Mouse (Mus musculus) lung, embryonic 14.5 days (tissue): ENCODE data around the gene Gtf2f1. TPM values are rescaled to one million over a fixed set of nuclear protein-coding genes. Genes with fewer than 3 reads are reported as not detected.

Source experiments
- ATAC-seq: fragments of 200-750 bp; cut with Nextera tagmentation; 2 replicates; pipeline ENCODE4 v1.8.0; 2017; ENCODE audit warnings: mild to moderate bottlenecking, moderate TSS enrichment, moderate library complexity; ENCODE audit not compliant: insufficient read depth
- DNase-seq: peaks from one replicate; pipeline ENCODE4 v3.0.0-alpha.2; 2015
- H3K27ac ChIP-seq: fragments of 300-500 bp; sonication (generic); 2 replicates; pipeline ENCODE4 v1.5.1; 2014; ENCODE audit warnings: low read depth, mild to moderate bottlenecking, moderate library complexity
- H3K27me3 ChIP-seq: fragments of 300-500 bp; sonication (generic); 2 replicates; pipeline ENCODE4 v1.6.1; 2014; ENCODE audit warnings: low read length, control low read depth; ENCODE audit not compliant: insufficient read depth
- H3K36me3 ChIP-seq: fragments of 300-500 bp; sonication (generic); 2 replicates; pipeline ENCODE4 v1.6.1; 2014; ENCODE audit warnings: control low read depth; ENCODE audit not compliant: insufficient read depth
- H3K4me1 ChIP-seq: fragments of 300-500 bp; sonication (generic); 2 replicates; pipeline ENCODE4 v1.6.1; 2014; ENCODE audit warnings: antibody characterized with exemption, control low read depth; ENCODE audit not compliant: insufficient read depth
- H3K4me2 ChIP-seq: fragments of 300-500 bp; sonication (generic); 2 replicates; pipeline ENCODE4 v1.6.1; 2014; ENCODE audit warnings: mild to moderate bottlenecking
- H3K4me3 ChIP-seq: fragments of 300-500 bp; sonication (generic); 2 replicates; pipeline ENCODE4 v1.5.1; 2014; ENCODE audit warnings: low read depth, low read length
- H3K9ac ChIP-seq: fragments of 300-500 bp; sonication (generic); 2 replicates; pipeline ENCODE4 v1.6.1; 2014
- H3K9me3 ChIP-seq: fragments of 300-500 bp; sonication (generic); 2 replicates; pipeline ENCODE4 v1.6.1; 2016; ENCODE audit warnings: low read depth, low read length, control low read depth
- CTCF ChIP-seq: IDR thresholded peaks from 2 replicates; pipeline ENCODE4 v1.5.1; 2016; ENCODE audit warnings: antibody characterized with exemption, low read depth
- WGBS: fragments of 180-500 bp; shearing (Covaris S2); extraction: QIAGEN DNeasy Blood & Tissue Kit; methylation state at CpG from one replicate; pipeline ENCODE4 v1.1.7; 2014; 5-methylcytosine and 5-hydroxymethylcytosine counted together
- polyA plus RNA-seq: library from polyadenylated mRNA; unstranded; fragments of >200 nt; fragmentation: Nextera tagmentation; extraction: Ambion mirVana; gene quantifications from 2 replicates; pipeline ENCODE4 v1.2.1, GENCODE M21; 2014

Gtf2f1 gene
- polyA plus RNA-seq, 1 experiment from 2014 or later: 60.2 TPM

DNA sequence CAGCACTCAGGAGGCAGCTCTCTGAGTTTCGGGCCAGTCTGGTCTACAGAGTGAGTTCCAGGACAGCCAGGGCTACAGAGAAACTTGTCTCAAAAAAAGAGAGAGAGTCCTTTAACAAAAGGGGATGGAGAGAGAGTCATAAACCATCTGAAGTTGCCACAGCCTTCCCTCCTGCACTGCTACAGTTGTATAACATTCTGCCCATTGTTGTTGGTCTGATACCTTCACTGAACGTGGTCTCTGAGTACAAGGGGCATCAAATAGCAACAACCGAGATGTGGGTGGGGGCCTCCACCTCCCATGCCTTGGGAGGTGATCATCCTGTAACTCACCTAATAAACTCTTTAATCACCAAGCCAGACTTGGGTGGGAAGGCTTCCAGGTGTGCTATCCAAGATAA lies 25.4 kb downstream of the Gtf2f1 start:
- DNase-seq (no peak), ATAC-seq (no peak)
- H3K36me3 ChIP-seq: no peaks in the 10 kb centered on the region
- no peak overlapping the region for H3K4me2 ChIP-seq
- no peak overlapping the region for H3K27ac ChIP-seq
- 67% methylated on average over 3 of the region's 3 CpGs for WGBS
- no peak overlapping the region for H3K4me3 ChIP-seq
- H3K4me1 ChIP-seq: no peaks in the 10 kb centered on the region
- H3K9me3 ChIP-seq: no peaks in the 10 kb centered on the region
- no peaks in the 10 kb centered on the region for H3K27me3 ChIP-seq
- no peak overlapping the region for H3K9ac ChIP-seq
- TF ChIP-seq CTCF: no peak

DNA sequence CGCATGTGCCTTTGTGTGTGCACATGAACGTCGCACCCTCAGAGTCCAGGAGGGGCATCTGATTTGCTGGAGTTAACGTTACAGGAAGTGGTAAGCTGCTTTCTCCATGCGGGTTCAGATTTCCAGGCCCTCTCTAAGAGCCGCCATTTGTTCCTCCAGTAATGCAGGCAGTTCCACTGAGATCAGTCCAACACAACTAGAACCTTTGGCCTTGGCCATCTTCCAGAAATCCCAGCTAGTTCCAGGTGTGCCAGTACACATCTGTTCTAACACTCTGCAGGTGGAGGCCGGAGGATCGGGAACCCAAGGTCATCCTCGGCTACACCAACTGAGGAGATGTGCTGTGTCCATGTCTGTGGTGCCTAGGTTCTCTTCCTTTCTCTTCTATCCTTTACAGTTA lies 26.2 kb downstream of the Gtf2f1 start:
- no peak overlapping the region for H3K4me3 ChIP-seq
- WGBS: 70% methylated on average over 9 of the region's 9 CpGs
- TF ChIP-seq CTCF: no peak
- no peak overlapping the region for H3K4me2 ChIP-seq
- no peaks in the 10 kb centered on the region for H3K36me3 ChIP-seq
- ATAC-seq (no peak), DNase-seq (no peak)
- H3K9ac ChIP-seq: no peak overlapping the region
- H3K27me3 ChIP-seq: no peaks in the 10 kb centered on the region
- H3K27ac ChIP-seq: no peak overlapping the region
- no peaks in the 10 kb centered on the region for H3K9me3 ChIP-seq
- H3K4me1 ChIP-seq: no peaks in the 10 kb centered on the region

DNA sequence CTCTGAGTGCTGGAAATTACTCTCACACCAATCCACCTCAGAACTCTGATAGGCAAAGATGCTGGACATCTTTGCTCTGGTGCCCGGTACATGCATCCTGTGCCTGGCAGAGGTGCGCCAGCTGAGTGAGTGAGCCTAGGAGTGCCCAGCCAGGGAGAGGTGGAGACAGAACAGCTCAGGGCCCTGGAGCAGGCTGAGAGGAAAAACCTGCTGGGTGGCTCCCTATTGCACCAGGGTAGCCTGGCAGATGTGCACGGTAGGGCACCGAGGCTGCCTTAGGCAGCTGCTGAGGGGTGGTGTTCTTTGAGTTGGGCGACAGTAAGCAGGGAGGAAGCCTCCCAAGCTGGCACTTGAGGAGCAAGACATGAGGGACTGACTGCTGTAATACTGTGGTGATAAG lies 29.1 kb downstream of the Gtf2f1 start, which contains the start of gene Acer1:
Gene Acer1 (minus strand): TSS at position 114 of the 400 bp plus-strand sequence.
- DNase-seq (no peak), ATAC-seq (no peak)
- 66% methylated on average over 5 of the region's 5 CpGs for WGBS
- Histone ChIP-seq H3K9ac (no peak within 1 kb of the TSS), H3K27ac (no peak within 1 kb of the TSS), H3K27me3 (no peaks in the 10 kb centered on the region), H3K4me3 (no peak within 1 kb of the TSS), H3K4me2 (no peak within 1 kb of the TSS), H3K36me3 (no peaks in the 10 kb centered on the region), H3K4me1 (no peaks in the 10 kb centered on the region), H3K9me3 (no peaks in the 10 kb centered on the region)
- no peak for TF ChIP-seq CTCF

DNA sequence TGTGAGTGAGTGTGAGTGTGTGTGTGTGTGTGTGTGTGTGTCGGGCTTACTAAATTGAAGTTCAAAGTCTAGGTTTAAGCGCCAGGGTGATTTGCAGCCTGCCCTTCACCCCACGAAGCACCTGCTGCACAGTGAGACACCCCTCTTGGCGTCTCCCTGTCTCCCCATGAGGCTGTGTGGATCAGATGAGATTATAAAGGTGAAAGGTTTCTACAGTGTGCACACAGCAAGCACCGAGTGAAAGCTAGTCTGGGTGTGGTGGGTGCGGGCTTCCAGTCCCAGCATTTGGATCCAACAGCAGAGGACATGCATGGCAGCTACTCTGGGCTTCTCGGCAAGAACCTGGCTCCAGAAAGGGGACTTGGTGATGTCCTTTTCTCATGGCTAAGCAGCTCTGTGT lies 30.0 kb downstream of the Gtf2f1 start:
- ATAC-seq (no peak), DNase-seq (no peak)
- Histone ChIP-seq H3K9me3 (no peaks in the 10 kb centered on the region), H3K27ac (no peak overlapping the region), H3K9ac (no peak overlapping the region), H3K36me3 (no peaks in the 10 kb centered on the region), H3K4me1 (no peaks in the 10 kb centered on the region), H3K27me3 (no peaks in the 10 kb centered on the region), H3K4me3 (no peak overlapping the region), H3K4me2 (no peak overlapping the region)
- 69% methylated on average over 7 of the region's 7 CpGs for WGBS
- no peak for TF ChIP-seq CTCF

DNA sequence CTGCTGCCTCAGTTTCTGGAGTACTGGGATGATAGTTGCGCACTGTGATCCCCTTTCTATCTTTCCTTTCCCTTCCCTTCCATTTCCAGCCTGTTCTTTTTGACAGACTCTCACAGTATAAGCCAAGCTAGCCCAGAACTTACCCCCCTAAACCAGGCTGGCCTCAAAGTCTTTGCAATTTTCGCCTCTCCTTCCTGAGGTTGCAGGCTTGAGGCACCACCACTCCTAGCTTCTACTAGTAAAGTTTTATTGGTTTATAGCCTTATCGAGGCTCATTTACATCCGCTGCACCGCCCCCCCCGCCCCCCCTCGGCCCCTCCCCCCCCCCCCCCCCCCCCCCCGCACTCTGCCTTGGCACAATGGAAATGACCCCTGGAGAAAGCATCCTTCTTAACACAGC lies 31.6 kb downstream of the Gtf2f1 start:
- H3K9ac ChIP-seq: no peak overlapping the region
- 28% methylated on average over 7 of the region's 8 CpGs for WGBS
- no peak overlapping the region for H3K27ac ChIP-seq
- TF ChIP-seq CTCF: no peak
- no peak for ATAC-seq
- no peaks in the 10 kb centered on the region for H3K36me3 ChIP-seq
- no peaks in the 10 kb centered on the region for H3K27me3 ChIP-seq
- H3K4me3 ChIP-seq: no peak overlapping the region
- H3K4me1 ChIP-seq: no peaks in the 10 kb centered on the region
- no peak for DNase-seq
- H3K9me3 ChIP-seq: no peaks in the 10 kb centered on the region
- no peak overlapping the region for H3K4me2 ChIP-seq

DNA sequence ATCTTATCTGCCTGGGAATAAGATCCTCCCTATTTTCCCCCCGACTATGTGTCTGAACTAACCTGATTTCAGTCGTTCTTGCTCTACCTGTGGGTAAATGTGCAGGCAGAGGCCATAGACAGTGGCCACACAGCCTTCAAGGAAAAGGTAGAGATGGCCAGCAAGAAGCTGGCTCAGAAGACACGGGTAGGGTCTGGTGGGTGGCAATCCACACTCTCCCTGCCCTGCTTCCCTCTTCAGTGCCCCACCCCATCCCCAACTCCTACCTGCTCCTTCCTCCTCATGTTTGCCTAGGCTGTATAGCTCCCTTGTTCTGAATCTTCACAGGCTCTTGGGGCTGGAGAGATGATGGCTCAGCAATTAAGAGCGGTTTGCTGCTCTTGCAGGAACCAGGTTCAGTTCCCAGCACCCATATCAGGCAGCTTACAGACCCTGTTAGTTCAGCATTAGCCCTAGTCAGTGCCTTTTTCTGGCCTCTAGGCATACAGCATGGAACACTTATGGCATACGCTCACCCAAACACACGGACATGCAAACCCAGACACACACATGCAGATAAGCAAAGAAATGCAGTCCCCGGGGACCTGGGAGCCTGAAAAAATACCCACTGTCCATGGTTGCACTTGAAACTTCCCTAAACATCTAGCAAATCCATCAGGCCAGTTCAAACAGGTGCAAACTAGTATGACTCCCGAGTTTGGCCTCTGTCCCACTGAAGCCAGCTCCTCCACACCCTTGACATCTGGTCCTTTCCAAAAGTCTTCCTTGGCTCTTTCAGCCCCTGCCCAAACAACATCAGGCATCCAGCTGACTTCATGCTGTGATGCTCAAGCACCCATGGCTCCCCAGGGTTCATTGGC lies 34.3 kb downstream of the Gtf2f1 start:
- TF ChIP-seq CTCF: no peak
- no peak overlapping the region for H3K27ac ChIP-seq
- no peak overlapping the region for H3K4me2 ChIP-seq
- ATAC-seq (no peak), DNase-seq (no peak)
- no peaks in the 10 kb centered on the region for H3K9me3 ChIP-seq
- H3K4me1 ChIP-seq: no peaks in the 10 kb centered on the region
- H3K9ac ChIP-seq: no peak overlapping the region
- no peaks in the 10 kb centered on the region for H3K36me3 ChIP-seq
- 63% methylated on average over 8 of the region's 8 CpGs for WGBS
- no peak overlapping the region for H3K4me3 ChIP-seq
- H3K27me3 ChIP-seq: no peaks in the 10 kb centered on the region

DNA sequence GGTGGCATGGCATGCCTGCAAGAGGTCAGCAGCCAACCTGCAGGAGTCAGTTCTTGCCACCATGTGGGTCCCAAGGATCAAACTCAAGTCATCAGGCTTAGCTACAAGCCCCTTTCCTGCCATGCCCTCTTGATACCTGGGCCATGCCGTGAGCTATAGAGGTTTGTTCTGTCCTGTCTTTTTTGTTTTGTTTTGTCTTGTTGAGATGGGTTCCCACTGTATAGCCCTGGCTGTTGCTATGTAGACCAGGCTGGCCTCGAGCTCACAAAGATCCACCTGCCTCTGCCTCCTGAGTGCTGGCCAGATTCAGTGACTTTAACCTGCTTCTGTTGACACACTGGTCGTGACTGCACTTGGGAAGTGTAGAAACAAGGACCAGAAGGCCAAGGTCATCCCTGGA lies 35.7 kb downstream of the Gtf2f1 start:
- no peaks in the 10 kb centered on the region for H3K36me3 ChIP-seq
- no peaks in the 10 kb centered on the region for H3K9me3 ChIP-seq
- no peak for ATAC-seq
- H3K27me3 ChIP-seq: no peaks in the 10 kb centered on the region
- no peak overlapping the region for H3K4me3 ChIP-seq
- no peak for TF ChIP-seq CTCF
- H3K4me2 ChIP-seq: no peak overlapping the region
- no peak for DNase-seq
- no peak overlapping the region for H3K9ac ChIP-seq
- no peaks in the 10 kb centered on the region for H3K4me1 ChIP-seq
- 74% methylated on average over 3 of the region's 3 CpGs for WGBS
- no peak overlapping the region for H3K27ac ChIP-seq
